Mouse (Mus musculus): ENCODE data around the gene Fer. TPM values are rescaled to one million over a fixed set of nuclear protein-coding genes. Genes with fewer than 3 reads are reported as not detected.

The Fer gene
- polyA plus RNA-seq, 1 experiment from 2014 or later = 28.6 TPM

DNA sequence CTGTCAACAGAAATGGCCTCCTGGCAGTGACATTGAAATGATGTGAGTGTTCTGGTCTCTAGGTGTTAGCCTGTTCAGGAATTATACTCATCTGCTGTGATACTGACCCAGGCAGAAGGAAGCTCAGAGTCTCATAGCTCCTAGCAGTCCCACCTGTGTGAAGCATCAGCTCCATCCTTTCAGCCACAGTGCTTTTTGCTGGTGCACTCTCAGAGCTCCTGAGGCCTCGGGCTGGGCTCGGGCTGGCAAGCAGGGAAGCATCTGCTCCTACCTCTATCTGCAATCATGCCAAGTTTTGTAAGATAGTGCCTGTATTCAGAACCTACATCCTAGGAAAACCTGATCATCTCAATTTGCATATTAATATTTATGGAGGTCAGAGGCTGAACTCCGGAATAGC is 183.7 kb downstream of the Fer start:
- no peak overlapping the region for H3K27ac ChIP-seq (ENCODE audit: low read depth)
- H3K4me2 ChIP-seq (ENCODE audit: low read length) = no peak overlapping the region
- H3K9me3 ChIP-seq (ENCODE audit: control insufficient read depth, low read length) = no peaks in the 10 kb centered on the region
- no peak overlapping the region for H3K9ac ChIP-seq (ENCODE audit: low read length)
- WGBS = 91% methylated on average over 3 of the region's 3 CpGs
- no peaks in the 10 kb centered on the region; the same call in 1 of the 2 replicates for H3K36me3 ChIP-seq (ENCODE audit: control insufficient read depth, insufficient read depth, low read length)
- no peaks in the 10 kb centered on the region for H3K27me3 ChIP-seq (replicated peaks; ENCODE audit: control insufficient read depth, insufficient read depth, low read length)
- no peak for DNase-seq (ENCODE audit: low spot score)
- ATAC-seq (replicated peaks; ENCODE audit: low FRiP score, low TSS enrichment, low read depth) = no peak
- no peaks in the 10 kb centered on the region for H3K4me1 ChIP-seq (replicated peaks; ENCODE audit: control insufficient read depth, insufficient read depth, low read length)
- no peak overlapping the region for H3K4me3 ChIP-seq (ENCODE audit: low read depth, low read length)

DNA sequence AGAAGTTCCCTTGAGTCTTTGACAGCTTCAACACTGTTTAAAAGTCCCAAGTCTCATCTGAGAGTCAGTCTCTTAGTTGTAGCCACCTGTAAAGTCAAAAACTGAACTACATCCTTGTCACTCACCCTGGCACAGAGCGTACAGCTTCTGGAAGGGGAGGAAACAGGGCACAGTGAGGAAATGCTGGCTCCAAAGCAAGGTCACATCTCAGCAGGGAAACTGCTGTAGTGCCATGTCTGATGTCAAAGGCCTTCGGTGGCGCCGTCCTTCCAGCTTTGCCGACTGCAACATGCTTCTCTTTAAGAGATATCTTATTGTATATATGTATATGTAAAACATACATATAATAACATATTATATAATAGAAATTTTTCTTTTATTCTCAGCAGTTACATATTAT is 188.0 kb downstream of the Fer start:
- H3K9ac ChIP-seq (ENCODE audit: low read length) = no peak overlapping the region
- no peak overlapping the region for H3K4me2 ChIP-seq (ENCODE audit: low read length)
- no peak for ATAC-seq (replicated peaks; ENCODE audit: low FRiP score, low TSS enrichment, low read depth)
- DNase-seq (ENCODE audit: low spot score) = no peak
- H3K36me3 ChIP-seq (ENCODE audit: control insufficient read depth, insufficient read depth, low read length) = no peaks in the 10 kb centered on the region
- no peaks in the 10 kb centered on the region for H3K4me1 ChIP-seq (replicated peaks; ENCODE audit: control insufficient read depth, insufficient read depth, low read length)
- no peak overlapping the region for H3K4me3 ChIP-seq (ENCODE audit: low read depth, low read length)
- no peaks in the 10 kb centered on the region for H3K9me3 ChIP-seq (ENCODE audit: control insufficient read depth, low read length)
- 83% methylated on average over 5 of the region's 5 CpGs for WGBS
- H3K27me3 ChIP-seq (replicated peaks; ENCODE audit: control insufficient read depth, insufficient read depth, low read length) = no peaks in the 10 kb centered on the region
- H3K27ac ChIP-seq (ENCODE audit: low read depth) = no peak overlapping the region

DNA sequence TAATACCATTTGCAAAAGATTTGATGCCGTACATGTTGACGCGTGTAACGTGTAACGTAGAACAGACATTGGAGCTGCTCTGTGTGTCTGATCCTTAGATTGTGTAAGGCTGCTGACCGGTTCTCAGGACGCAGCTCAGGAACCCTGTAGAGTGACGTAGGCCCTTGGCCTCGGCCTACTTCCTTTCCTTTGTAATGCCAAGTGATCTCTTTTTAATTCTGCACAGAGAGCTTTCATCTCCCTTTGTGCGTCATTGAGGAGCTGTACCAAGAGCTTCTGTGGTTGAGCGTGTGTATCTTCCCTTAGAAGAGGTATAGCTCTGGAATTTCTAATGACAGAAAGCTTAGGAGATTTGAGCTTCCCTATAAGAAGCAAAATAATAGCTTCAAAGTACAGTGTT is 190.8 kb downstream of the Fer start:
- Histone ChIP-seq H3K4me2 (ENCODE audit: low read length) (no peak overlapping the region), H3K27ac (ENCODE audit: low read depth) (no peak overlapping the region), H3K4me1 (replicated peaks; ENCODE audit: control insufficient read depth, insufficient read depth, low read length) (no peaks in the 10 kb centered on the region), H3K9ac (ENCODE audit: low read length) (no peak overlapping the region), H3K36me3 (ENCODE audit: control insufficient read depth, insufficient read depth, low read length) (no peaks in the 10 kb centered on the region), H3K4me3 (ENCODE audit: low read depth, low read length) (no peak overlapping the region), H3K9me3 (ENCODE audit: control insufficient read depth, low read length) (no peaks in the 10 kb centered on the region), H3K27me3 (replicated peaks; ENCODE audit: control insufficient read depth, insufficient read depth, low read length) (no peaks in the 10 kb centered on the region)
- DNase-seq (ENCODE audit: low spot score) = no peak
- no peak for ATAC-seq (replicated peaks; ENCODE audit: low FRiP score, low TSS enrichment, low read depth)
- 94% methylated on average over 11 of the region's 11 CpGs for WGBS

DNA sequence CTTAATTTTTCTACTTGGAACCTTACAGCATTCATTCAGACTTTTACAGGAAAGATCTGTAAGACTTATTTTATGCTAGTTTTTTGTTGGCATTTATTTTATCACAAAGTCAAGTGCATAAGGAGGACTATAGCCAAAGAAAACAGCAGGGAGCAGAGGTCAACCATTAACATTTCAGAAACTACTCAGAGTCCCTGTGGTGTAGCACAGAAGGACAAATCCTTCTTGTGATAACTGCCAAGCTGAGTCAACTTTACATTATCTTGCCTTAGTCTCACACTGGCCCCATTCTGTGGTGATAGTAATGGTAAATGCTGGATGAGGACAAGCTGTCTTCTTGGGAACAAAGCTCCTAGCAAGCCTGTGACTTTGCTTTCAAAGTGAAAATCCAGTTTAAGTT is 197.7 kb downstream of the Fer start:
- DNase-seq (ENCODE audit: low spot score) = no peak
- Histone ChIP-seq H3K4me1 (replicated peaks; ENCODE audit: control insufficient read depth, insufficient read depth, low read length) (no peaks in the 10 kb centered on the region), H3K9ac (ENCODE audit: low read length) (no peak overlapping the region), H3K27ac (ENCODE audit: low read depth) (no peak overlapping the region), H3K27me3 (replicated peaks; ENCODE audit: control insufficient read depth, insufficient read depth, low read length) (no peaks in the 10 kb centered on the region), H3K9me3 (ENCODE audit: control insufficient read depth, low read length) (no peaks in the 10 kb centered on the region), H3K4me2 (ENCODE audit: low read length) (no peak overlapping the region), H3K4me3 (ENCODE audit: low read depth, low read length) (no peak overlapping the region), H3K36me3 (ENCODE audit: control insufficient read depth, insufficient read depth, low read length) (no peaks in the 10 kb centered on the region)
- ATAC-seq (replicated peaks; ENCODE audit: low FRiP score, low TSS enrichment, low read depth) = no peak

DNA sequence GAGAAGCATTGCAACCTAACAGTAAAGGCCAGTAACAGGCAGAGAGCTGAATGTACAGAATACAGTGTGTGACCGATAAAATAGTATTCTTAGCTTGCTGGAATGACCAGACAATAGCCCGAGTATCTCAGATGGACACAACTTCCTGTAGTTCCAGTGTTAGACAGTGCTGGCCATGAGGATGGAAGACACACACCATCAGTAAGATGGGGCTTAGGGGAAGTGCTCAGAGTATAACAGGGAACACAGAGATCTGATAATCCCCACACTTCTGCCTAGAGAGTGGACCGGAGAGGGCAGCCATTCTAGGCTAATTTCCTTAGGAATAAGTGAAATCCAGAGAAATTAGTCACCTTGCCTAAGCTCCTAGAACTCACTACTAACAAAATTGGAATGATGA is 202.4 kb downstream of the Fer start:
- Histone ChIP-seq H3K9ac (ENCODE audit: low read length) (no peak overlapping the region), H3K9me3 (ENCODE audit: control insufficient read depth, low read length) (no peaks in the 10 kb centered on the region), H3K4me3 (ENCODE audit: low read depth, low read length) (no peak overlapping the region), H3K36me3 (ENCODE audit: control insufficient read depth, insufficient read depth, low read length) (no peaks in the 10 kb centered on the region), H3K4me1 (replicated peaks; ENCODE audit: control insufficient read depth, insufficient read depth, low read length) (no peaks in the 10 kb centered on the region), H3K27ac (ENCODE audit: low read depth) (no peak overlapping the region), H3K4me2 (ENCODE audit: low read length) (no peak overlapping the region), H3K27me3 (replicated peaks; ENCODE audit: control insufficient read depth, insufficient read depth, low read length) (no peaks in the 10 kb centered on the region)
- ATAC-seq (replicated peaks; ENCODE audit: low FRiP score, low TSS enrichment, low read depth) (no peak), DNase-seq (ENCODE audit: low spot score) (no peak)
- WGBS = 91% methylated on average over 3 of the region's 3 CpGs

DNA sequence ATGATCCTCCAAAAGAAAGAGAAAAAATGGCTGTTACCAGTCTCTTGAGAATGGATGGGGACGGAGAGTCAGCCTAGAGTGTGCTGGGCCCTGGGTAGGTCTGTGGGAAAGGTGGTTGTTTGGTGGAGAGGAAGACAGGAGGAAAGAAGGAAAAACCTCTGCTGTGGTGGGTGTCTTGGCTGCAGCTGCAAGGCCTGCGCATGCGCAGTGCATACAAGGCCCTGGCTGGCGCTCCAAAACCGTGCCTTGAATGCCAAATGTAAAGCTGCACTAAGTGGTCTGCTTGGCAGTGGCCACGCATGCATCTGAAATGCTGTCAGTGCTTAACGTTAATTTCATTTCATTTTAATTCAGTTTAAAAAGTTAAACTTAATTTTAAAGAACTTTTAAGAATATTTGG is 214.5 kb downstream of the Fer start:
- H3K4me1 ChIP-seq (replicated peaks; ENCODE audit: control insufficient read depth, insufficient read depth, low read length) = no peaks in the 10 kb centered on the region
- DNase-seq (ENCODE audit: low spot score) (no peak), ATAC-seq (replicated peaks; ENCODE audit: low FRiP score, low TSS enrichment, low read depth) (no peak)
- H3K4me2 ChIP-seq (ENCODE audit: low read length) = no peak overlapping the region
- no peaks in the 10 kb centered on the region for H3K36me3 ChIP-seq (ENCODE audit: control insufficient read depth, insufficient read depth, low read length)
- no peaks in the 10 kb centered on the region for H3K27me3 ChIP-seq (replicated peaks; ENCODE audit: control insufficient read depth, insufficient read depth, low read length)
- 92% methylated on average over 7 of the region's 7 CpGs for WGBS
- no peak overlapping the region for H3K9ac ChIP-seq (ENCODE audit: low read length)
- H3K9me3 ChIP-seq (ENCODE audit: control insufficient read depth, low read length) = no peaks in the 10 kb centered on the region
- no peak overlapping the region for H3K27ac ChIP-seq (ENCODE audit: low read depth)
- no peak overlapping the region for H3K4me3 ChIP-seq (ENCODE audit: low read depth, low read length)

DNA sequence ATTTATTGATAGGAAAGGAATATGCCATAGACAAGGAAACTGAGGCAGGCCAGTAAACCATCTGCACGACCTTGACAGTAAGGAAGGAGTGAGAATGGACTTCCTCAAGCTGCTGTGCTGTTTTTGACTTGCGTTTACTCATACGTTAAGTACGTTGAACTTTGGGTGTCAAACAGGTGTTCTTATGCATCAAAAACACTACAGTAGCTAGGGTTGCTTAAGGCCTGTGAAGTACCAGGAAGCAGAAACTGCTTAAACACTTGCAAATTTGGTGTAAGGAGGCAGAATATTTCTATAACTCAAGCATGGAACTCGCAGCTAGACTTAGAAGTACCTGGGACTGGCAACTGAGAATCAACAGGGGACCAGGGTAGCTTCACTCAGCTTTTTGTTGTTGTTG is 221.9 kb downstream of the Fer start:
- DNase-seq (ENCODE audit: low spot score) (no peak), ATAC-seq (replicated peaks; ENCODE audit: low FRiP score, low TSS enrichment, low read depth) (no peak)
- Histone ChIP-seq H3K4me1 (replicated peaks; ENCODE audit: control insufficient read depth, insufficient read depth, low read length) (no peaks in the 10 kb centered on the region), H3K27ac (ENCODE audit: low read depth) (no peak overlapping the region), H3K27me3 (replicated peaks; ENCODE audit: control insufficient read depth, insufficient read depth, low read length) (no peaks in the 10 kb centered on the region), H3K9me3 (ENCODE audit: control insufficient read depth, low read length) (no peaks in the 10 kb centered on the region), H3K4me3 (ENCODE audit: low read depth, low read length) (no peak overlapping the region), H3K4me2 (ENCODE audit: low read length) (no peak overlapping the region), H3K36me3 (ENCODE audit: control insufficient read depth, insufficient read depth, low read length) (no peaks in the 10 kb centered on the region), H3K9ac (ENCODE audit: low read length) (no peak overlapping the region)
- WGBS = 76% methylated on average over 5 of the region's 5 CpGs

DNA sequence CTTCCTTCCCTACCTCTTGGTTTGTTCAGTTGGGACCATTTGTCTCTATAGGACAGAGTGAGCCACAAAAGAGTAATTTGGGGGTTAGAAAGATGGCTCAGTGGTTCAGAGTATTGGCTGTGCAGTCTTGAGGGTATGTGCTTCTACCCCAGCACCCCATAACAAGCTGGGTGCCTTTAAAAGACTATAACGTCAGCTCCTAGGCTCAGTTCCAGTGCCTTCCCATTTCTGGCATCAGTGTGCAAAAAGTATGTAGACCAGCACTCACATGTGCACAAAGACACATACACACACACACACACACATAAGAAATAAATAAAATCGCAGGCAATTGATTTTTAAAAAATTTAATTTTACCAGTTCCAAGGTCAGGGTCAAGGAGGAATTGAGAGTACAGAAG is 222.6 kb downstream of the Fer start:
- DNase-seq (ENCODE audit: low spot score) (no peak), ATAC-seq (replicated peaks; ENCODE audit: low FRiP score, low TSS enrichment, low read depth) (no peak)
- WGBS = 87% methylated on average over 2 of the region's 2 CpGs
- Histone ChIP-seq H3K4me1 (replicated peaks; ENCODE audit: control insufficient read depth, insufficient read depth, low read length) (no peaks in the 10 kb centered on the region), H3K9ac (ENCODE audit: low read length) (no peak overlapping the region), H3K27ac (ENCODE audit: low read depth) (no peak overlapping the region), H3K36me3 (ENCODE audit: control insufficient read depth, insufficient read depth, low read length) (no peaks in the 10 kb centered on the region), H3K9me3 (ENCODE audit: control insufficient read depth, low read length) (no peaks in the 10 kb centered on the region), H3K4me3 (ENCODE audit: low read depth, low read length) (no peak overlapping the region), H3K27me3 (replicated peaks; ENCODE audit: control insufficient read depth, insufficient read depth, low read length) (no peaks in the 10 kb centered on the region), H3K4me2 (ENCODE audit: low read length) (no peak overlapping the region)

DNA sequence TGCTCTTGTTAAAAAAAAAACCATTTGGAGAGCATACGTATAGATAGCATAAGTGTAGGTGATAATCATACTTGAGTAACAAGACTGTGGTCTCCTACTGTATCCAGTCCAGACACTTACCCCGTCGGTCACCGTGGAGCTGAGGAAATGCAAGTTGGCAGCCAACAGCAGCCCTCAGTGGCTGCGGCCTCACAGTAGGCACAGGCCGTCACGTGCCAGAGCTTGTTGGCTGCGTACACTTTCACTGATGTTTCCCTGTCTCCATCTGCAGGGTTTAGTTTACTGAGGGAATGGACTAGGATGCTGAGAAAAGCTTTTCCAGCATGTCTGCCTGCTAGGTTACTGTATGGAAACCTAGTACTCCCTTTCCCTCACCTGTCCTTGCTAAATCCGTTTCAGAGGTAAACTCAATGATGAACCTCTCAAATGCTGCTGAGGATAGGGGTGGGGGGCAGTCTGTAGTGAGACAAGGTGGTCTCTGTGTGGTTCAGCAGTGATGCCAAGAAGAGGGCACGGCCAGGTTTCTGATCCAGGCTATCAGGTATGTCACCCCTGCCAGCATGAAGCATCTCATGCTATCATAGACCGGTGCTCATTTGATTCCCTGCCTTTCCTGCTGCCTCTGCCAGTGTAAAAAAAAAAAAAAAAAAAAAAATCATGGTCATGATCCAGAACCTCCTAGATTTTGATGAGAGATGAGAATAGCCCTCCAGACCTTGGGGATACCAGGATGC is 224.2 kb downstream of the Fer start:
- DNase-seq (ENCODE audit: low spot score) (no peak), ATAC-seq (replicated peaks; ENCODE audit: low FRiP score, low TSS enrichment, low read depth) (no peak)
- Histone ChIP-seq H3K4me3 (ENCODE audit: low read depth, low read length) (no peak overlapping the region), H3K4me1 (replicated peaks; ENCODE audit: control insufficient read depth, insufficient read depth, low read length) (no peaks in the 10 kb centered on the region), H3K27ac (ENCODE audit: low read depth) (no peak overlapping the region), H3K9ac (ENCODE audit: low read length) (no peak overlapping the region), H3K9me3 (ENCODE audit: control insufficient read depth, low read length) (no peaks in the 10 kb centered on the region), H3K27me3 (replicated peaks; ENCODE audit: control insufficient read depth, insufficient read depth, low read length) (no peaks in the 10 kb centered on the region), H3K4me2 (ENCODE audit: low read length) (no peak overlapping the region), H3K36me3 (ENCODE audit: control insufficient read depth, insufficient read depth, low read length) (no peaks in the 10 kb centered on the region)
- 92% methylated on average over 11 of the region's 11 CpGs for WGBS

Measured in intestine, embryonic 14.5 days (tissue).